Mouse (Mus musculus): ENCODE results near the gene Grpel1. TPM values are rescaled to one million over a fixed set of nuclear protein-coding genes. Genes with fewer than 3 reads are reported as not detected.

Gene Grpel1
- polyA plus RNA-seq (2015; fragmentation: Nextera tagmentation; extraction: Ambion mirVana) = 71.7 and 72.7 TPM in 2 replicates

GRCm38 (mm10) chr5:36464709-36465661, at the start of gene Grpel1:
TSS of gene Grpel1 (plus strand) at chr5:36464998.
- ATAC-seq = peak; percentile 98

GRCm38 (mm10) chr5:36419861-36420260, 44.9 kb upstream of the Grpel1 start:
- Histone ChIP-seq H3K27ac (no peak overlapping the region), H3K27me3 (replicated peaks) (no peaks in the 10 kb centered on the region), H3K36me3 (no peaks in the 10 kb centered on the region), H3K4me2 (replicated peaks) (no peak overlapping the region), H3K9ac (no peak overlapping the region), H3K4me1 (replicated peaks) (no peaks in the 10 kb centered on the region), H3K9me3 (no peaks in the 10 kb centered on the region), H3K4me3 (replicated peaks) (no peak overlapping the region)
- ATAC-seq = no peak
- WGBS = 73% methylated on average over 3 of the region's 3 CpGs

More at GRCm38 (mm10) chr5:36464709-36465661, at the start of gene Grpel1:
- H3K36me3 ChIP-seq = peaks cover 11% of the 10 kb centered on the region
- H3K27ac ChIP-seq = peak within 1 kb of the TSS; percentile 71; the same call in 1 of the 2 replicates
- H3K9me3 ChIP-seq = no peaks in the 10 kb centered on the region
- WGBS = under 1% methylated on average over 68 of the region's 68 CpGs
- no peaks in the 10 kb centered on the region for H3K27me3 ChIP-seq (replicated peaks)
- H3K4me1 ChIP-seq (replicated peaks) = peaks cover 8% of the 10 kb centered on the region; the same call in 1 of the 2 replicates
- H3K9ac ChIP-seq = peak within 1 kb of the TSS; percentile 77
- peak within 1 kb of the TSS; percentile 83 for H3K4me2 ChIP-seq (replicated peaks)
- peak within 1 kb of the TSS; percentile 82 for H3K4me3 ChIP-seq (replicated peaks)

- no peak overlapping the region for H3K4me3 ChIP-seq (replicated peaks)
- H3K36me3 ChIP-seq = no peaks in the 10 kb centered on the region
- H3K9ac ChIP-seq = no peak overlapping the region
- no peaks in the 10 kb centered on the region for H3K9me3 ChIP-seq
- H3K4me1 ChIP-seq (replicated peaks) = peaks cover 2% of the 10 kb centered on the region; the same call in 1 of the 2 replicates
- ATAC-seq = no peak
- no peak overlapping the region for H3K27ac ChIP-seq
- no peak overlapping the region for H3K4me2 ChIP-seq (replicated peaks)
- H3K27me3 ChIP-seq (replicated peaks) = no peaks in the 10 kb centered on the region
Observed at GRCm38 (mm10) chr5:36422689-36423088, 42.1 kb upstream of the Grpel1 start.

- no peak overlapping the region for H3K4me2 ChIP-seq (replicated peaks)
- no peak overlapping the region for H3K27ac ChIP-seq
- H3K9me3 ChIP-seq = no peaks in the 10 kb centered on the region
- H3K9ac ChIP-seq = no peak overlapping the region
- no peak for ATAC-seq
- no peaks in the 10 kb centered on the region for H3K36me3 ChIP-seq
- H3K4me3 ChIP-seq (replicated peaks) = no peak overlapping the region
- H3K27me3 ChIP-seq (replicated peaks) = no peaks in the 10 kb centered on the region
- peaks cover 8% of the 10 kb centered on the region; the same call in 1 of the 2 replicates for H3K4me1 ChIP-seq (replicated peaks)
Observed at GRCm38 (mm10) chr5:36424676-36425075, 40.1 kb upstream of the Grpel1 start.

GRCm38 (mm10) chr5:36426404-36426803, 38.4 kb upstream of the Grpel1 start:
- 62% methylated on average over 5 of the region's 5 CpGs for WGBS
- no peak overlapping the region for H3K4me3 ChIP-seq (replicated peaks)
- no peaks in the 10 kb centered on the region for H3K9me3 ChIP-seq
- no peak overlapping the region for H3K9ac ChIP-seq
- no peak for ATAC-seq
- H3K4me2 ChIP-seq (replicated peaks) = no peak overlapping the region
- no peaks in the 10 kb centered on the region for H3K27me3 ChIP-seq (replicated peaks)
- peaks cover 8% of the 10 kb centered on the region; the same call in 1 of the 2 replicates for H3K4me1 ChIP-seq (replicated peaks)
- H3K27ac ChIP-seq = no peak overlapping the region
- H3K36me3 ChIP-seq = no peaks in the 10 kb centered on the region

- no peak for ATAC-seq
- WGBS = 16% methylated on average over 11 of the region's 11 CpGs
- no peaks in the 10 kb centered on the region for H3K36me3 ChIP-seq
- H3K4me2 ChIP-seq (replicated peaks) = no peak overlapping the region
- H3K9me3 ChIP-seq = no peaks in the 10 kb centered on the region
- no peaks in the 10 kb centered on the region for H3K27me3 ChIP-seq (replicated peaks)
- H3K4me1 ChIP-seq (replicated peaks) = peaks cover 8% of the 10 kb centered on the region; the same call in 1 of the 2 replicates
- H3K4me3 ChIP-seq (replicated peaks) = no peak overlapping the region
- H3K9ac ChIP-seq = no peak overlapping the region
- H3K27ac ChIP-seq = no peak overlapping the region
Observed at GRCm38 (mm10) chr5:36427831-36428230, 37.0 kb upstream of the Grpel1 start.

- H3K9me3 ChIP-seq = no peaks in the 10 kb centered on the region
- H3K27me3 ChIP-seq (replicated peaks) = no peaks in the 10 kb centered on the region
- no peak overlapping the region for H3K9ac ChIP-seq
- no peak for ATAC-seq
- no peak overlapping the region for H3K27ac ChIP-seq
- H3K36me3 ChIP-seq = no peaks in the 10 kb centered on the region
- no peak overlapping the region for H3K4me3 ChIP-seq (replicated peaks)
- WGBS = 76% methylated on average over 3 of the region's 3 CpGs
- no peak overlapping the region for H3K4me2 ChIP-seq (replicated peaks)
- H3K4me1 ChIP-seq (replicated peaks) = peaks cover 8% of the 10 kb centered on the region; the same call in 1 of the 2 replicates
Observed at GRCm38 (mm10) chr5:36429551-36429950, 35.2 kb upstream of the Grpel1 start.

- H3K4me2 ChIP-seq (replicated peaks) = no peak overlapping the region
- ATAC-seq = no peak
- H3K36me3 ChIP-seq = no peaks in the 10 kb centered on the region
- no peak overlapping the region for H3K27ac ChIP-seq
- no peak overlapping the region for H3K4me3 ChIP-seq (replicated peaks)
- H3K9me3 ChIP-seq = no peaks in the 10 kb centered on the region
- WGBS = 51% methylated on average over 2 of the region's 2 CpGs
- H3K4me1 ChIP-seq (replicated peaks) = peaks cover 8% of the 10 kb centered on the region; the same call in 1 of the 2 replicates
- no peaks in the 10 kb centered on the region for H3K27me3 ChIP-seq (replicated peaks)
- no peak overlapping the region for H3K9ac ChIP-seq
Observed at GRCm38 (mm10) chr5:36431711-36432110, 33.1 kb upstream of the Grpel1 start.

GRCm38 (mm10) chr5:36434398-36434967, 30.3 kb upstream of the Grpel1 start:
- no peak overlapping the region for H3K4me2 ChIP-seq (replicated peaks)
- WGBS = 75% methylated on average over 9 of the region's 9 CpGs
- H3K27ac ChIP-seq = no peak overlapping the region

GRCm38 (mm10) chr5:36436858-36437257, 27.9 kb upstream of the Grpel1 start:
- no peaks in the 10 kb centered on the region for H3K4me1 ChIP-seq (replicated peaks)
- ATAC-seq = no peak
- H3K4me3 ChIP-seq (replicated peaks) = no peak overlapping the region
- WGBS = 68% methylated on average over 4 of the region's 4 CpGs
- H3K27ac ChIP-seq = no peak overlapping the region
- no peak overlapping the region for H3K9ac ChIP-seq
- H3K4me2 ChIP-seq (replicated peaks) = no peak overlapping the region
- no peaks in the 10 kb centered on the region for H3K27me3 ChIP-seq (replicated peaks)
- no peaks in the 10 kb centered on the region for H3K36me3 ChIP-seq
- H3K9me3 ChIP-seq = no peaks in the 10 kb centered on the region

More at GRCm38 (mm10) chr5:36434398-36434967, 30.3 kb upstream of the Grpel1 start:
- ATAC-seq = no peak
- no peak overlapping the region for H3K4me3 ChIP-seq (replicated peaks)
- no peaks in the 10 kb centered on the region for H3K36me3 ChIP-seq
- H3K4me1 ChIP-seq (replicated peaks) = no peaks in the 10 kb centered on the region
- no peaks in the 10 kb centered on the region for H3K9me3 ChIP-seq
- no peak overlapping the region for H3K9ac ChIP-seq
- H3K27me3 ChIP-seq (replicated peaks) = no peaks in the 10 kb centered on the region

GRCm38 (mm10) chr5:36440741-36441140, 24.1 kb upstream of the Grpel1 start:
- no peaks in the 10 kb centered on the region for H3K4me1 ChIP-seq (replicated peaks)
- H3K27me3 ChIP-seq (replicated peaks) = peaks cover 11% of the 10 kb centered on the region; the same call in 1 of the 2 replicates
- 60% methylated on average over 3 of the region's 3 CpGs for WGBS
- no peak overlapping the region for H3K27ac ChIP-seq
- no peak overlapping the region for H3K4me2 ChIP-seq (replicated peaks)
- H3K4me3 ChIP-seq (replicated peaks) = no peak overlapping the region
- ATAC-seq = no peak
- no peaks in the 10 kb centered on the region for H3K36me3 ChIP-seq
- H3K9me3 ChIP-seq = no peaks in the 10 kb centered on the region
- H3K9ac ChIP-seq = no peak overlapping the region

GRCm38 (mm10) chr5:36444611-36445010, 20.2 kb upstream of the Grpel1 start:
- no peaks in the 10 kb centered on the region for H3K9me3 ChIP-seq
- 54% methylated on average over 4 of the region's 4 CpGs for WGBS

More at GRCm38 (mm10) chr5:36444611-36445010, 20.2 kb upstream of the Grpel1 start:
- no peaks in the 10 kb centered on the region for H3K4me1 ChIP-seq (replicated peaks)
- no peak overlapping the region for H3K9ac ChIP-seq
- H3K36me3 ChIP-seq = no peaks in the 10 kb centered on the region
- H3K27me3 ChIP-seq (replicated peaks) = peaks cover 11% of the 10 kb centered on the region; the same call in 1 of the 2 replicates
- ATAC-seq = no peak
- H3K4me2 ChIP-seq (replicated peaks) = no peak overlapping the region
- H3K27ac ChIP-seq = no peak overlapping the region
- H3K4me3 ChIP-seq (replicated peaks) = no peak overlapping the region
